Mouse (Mus musculus) lung, embryonic 14.5 days (tissue): Measurements from ENCODE around the gene Stn1. TPM values are rescaled to one million over a fixed set of nuclear protein-coding genes. Genes with fewer than 3 reads are reported as not detected.

Source experiments
- ATAC-seq: fragments of 200-750 bp; cut with Nextera tagmentation; 2 replicates; pipeline ENCODE4 v1.8.0; 2017; ENCODE audit warnings: mild to moderate bottlenecking, moderate TSS enrichment, moderate library complexity; ENCODE audit not compliant: insufficient read depth
- DNase-seq: peaks from one replicate; pipeline ENCODE4 v3.0.0-alpha.2; 2015
- H3K27ac ChIP-seq: fragments of 300-500 bp; sonication (generic); 2 replicates; pipeline ENCODE4 v1.5.1; 2014; ENCODE audit warnings: low read depth, mild to moderate bottlenecking, moderate library complexity
- H3K27me3 ChIP-seq: fragments of 300-500 bp; sonication (generic); 2 replicates; pipeline ENCODE4 v1.6.1; 2014; ENCODE audit warnings: low read length, control low read depth; ENCODE audit not compliant: insufficient read depth
- H3K36me3 ChIP-seq: fragments of 300-500 bp; sonication (generic); 2 replicates; pipeline ENCODE4 v1.6.1; 2014; ENCODE audit warnings: control low read depth; ENCODE audit not compliant: insufficient read depth
- H3K4me1 ChIP-seq: fragments of 300-500 bp; sonication (generic); 2 replicates; pipeline ENCODE4 v1.6.1; 2014; ENCODE audit warnings: antibody characterized with exemption, control low read depth; ENCODE audit not compliant: insufficient read depth
- H3K4me2 ChIP-seq: fragments of 300-500 bp; sonication (generic); 2 replicates; pipeline ENCODE4 v1.6.1; 2014; ENCODE audit warnings: mild to moderate bottlenecking
- H3K4me3 ChIP-seq: fragments of 300-500 bp; sonication (generic); 2 replicates; pipeline ENCODE4 v1.5.1; 2014; ENCODE audit warnings: low read depth, low read length
- H3K9ac ChIP-seq: fragments of 300-500 bp; sonication (generic); 2 replicates; pipeline ENCODE4 v1.6.1; 2014
- H3K9me3 ChIP-seq: fragments of 300-500 bp; sonication (generic); 2 replicates; pipeline ENCODE4 v1.6.1; 2016; ENCODE audit warnings: low read depth, low read length, control low read depth
- CTCF ChIP-seq: IDR thresholded peaks from 2 replicates; pipeline ENCODE4 v1.5.1; 2016; ENCODE audit warnings: antibody characterized with exemption, low read depth
- WGBS: fragments of 180-500 bp; shearing (Covaris S2); extraction: QIAGEN DNeasy Blood & Tissue Kit; methylation state at CpG from one replicate; pipeline ENCODE4 v1.1.7; 2014; 5-methylcytosine and 5-hydroxymethylcytosine counted together
- polyA plus RNA-seq: library from polyadenylated mRNA; unstranded; fragments of >200 nt; fragmentation: Nextera tagmentation; extraction: Ambion mirVana; gene quantifications from 2 replicates; pipeline ENCODE4 v1.2.1, GENCODE M21; 2014

Gene Stn1
- polyA plus RNA-seq, 1 experiment from 2014 or later, result 65.5 TPM

DNA sequence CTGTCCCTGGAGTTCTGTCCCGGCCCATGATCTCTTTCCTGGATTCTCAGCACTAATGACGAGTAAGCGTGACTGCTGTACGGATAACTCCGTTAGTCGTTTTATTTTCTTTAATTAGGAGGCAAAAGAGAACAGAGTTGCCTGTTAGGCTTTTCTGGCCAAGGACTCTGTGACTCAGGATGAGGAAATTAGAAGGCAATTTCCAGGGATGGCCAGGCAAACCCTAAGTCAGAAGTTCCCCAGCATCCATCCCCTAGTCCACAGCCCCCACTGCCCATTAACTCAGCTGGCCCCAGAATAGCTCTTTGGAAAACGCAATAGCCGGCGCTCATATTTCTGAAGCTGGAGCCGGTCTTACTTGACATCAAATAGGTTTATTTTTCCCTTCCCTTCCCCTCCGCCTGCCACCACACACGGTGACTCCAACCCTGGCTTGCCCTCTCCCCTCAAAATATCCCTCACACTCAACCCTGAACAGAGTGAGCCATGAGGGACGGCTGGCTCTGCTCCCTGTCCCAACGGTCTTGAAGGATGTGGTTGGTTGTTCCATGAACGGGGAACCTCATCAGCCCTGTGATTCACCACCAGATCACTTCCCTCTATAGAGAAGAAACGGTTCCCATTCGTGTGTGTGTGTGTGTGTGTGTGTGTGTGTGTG lies 78.7 kb downstream of the Stn1 start:
- no peaks in the 10 kb centered on the region for H3K9me3 ChIP-seq
- no peak overlapping the region for H3K4me3 ChIP-seq
- H3K4me2 ChIP-seq, result peak overlapping the region; percentile 12; the same call in 1 of the 2 replicates
- no peak overlapping the region for H3K9ac ChIP-seq
- ATAC-seq (no peak), DNase-seq (no peak)
- H3K27ac ChIP-seq, result peak overlapping the region; percentile 42; the same call in 1 of the 2 replicates
- peaks cover 36% of the 10 kb centered on the region for H3K4me1 ChIP-seq
- H3K36me3 ChIP-seq, result no peaks in the 10 kb centered on the region
- TF ChIP-seq CTCF, result no peak
- no peaks in the 10 kb centered on the region for H3K27me3 ChIP-seq
- 41% methylated on average over 17 of the region's 17 CpGs for WGBS

DNA sequence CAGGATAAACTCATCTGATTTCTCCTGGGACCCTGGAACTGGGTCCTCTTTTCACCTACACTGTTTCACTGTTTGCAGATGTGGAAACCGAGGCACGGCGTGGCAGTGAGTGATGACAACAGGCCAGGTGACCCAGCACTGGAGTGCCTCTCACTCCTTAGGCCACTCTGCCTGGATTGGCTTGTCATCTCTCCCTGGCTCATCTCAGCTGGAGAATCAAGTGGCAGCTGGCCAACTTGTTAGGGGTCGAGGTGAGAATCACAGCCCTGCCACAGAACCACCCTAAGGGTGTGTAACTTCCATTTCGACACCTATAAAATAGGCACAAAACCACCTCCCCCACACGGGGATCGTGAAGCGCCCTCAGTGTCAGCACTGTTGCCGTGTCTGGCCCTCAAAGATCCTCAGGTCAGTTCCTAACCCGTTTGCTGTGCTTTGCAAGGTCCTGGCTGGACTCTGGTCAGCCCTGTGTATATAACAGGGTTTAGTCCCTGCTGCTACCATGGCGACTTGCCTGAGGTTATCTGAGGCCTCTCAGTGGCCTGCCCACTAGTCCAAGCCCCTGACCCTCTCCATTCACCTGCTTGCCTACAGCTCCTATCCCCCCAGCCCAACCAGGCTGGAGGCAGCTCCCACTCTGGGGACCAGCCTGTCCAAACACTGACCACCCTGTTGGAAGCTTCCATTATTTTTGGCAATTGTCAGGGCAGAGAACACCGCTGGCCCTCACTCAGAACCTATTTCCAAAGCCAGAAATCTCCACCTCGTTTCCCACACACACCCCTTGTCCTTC lies 79.4 kb downstream of the Stn1 start:
- WGBS, result 46% methylated on average over 13 of the region's 13 CpGs
- Histone ChIP-seq H3K4me3 (no peak overlapping the region), H3K36me3 (no peaks in the 10 kb centered on the region), H3K4me2 (peak overlapping the region; percentile 12; the same call in 1 of the 2 replicates), H3K27me3 (no peaks in the 10 kb centered on the region), H3K9ac (no peak overlapping the region), H3K4me1 (peaks cover 36% of the 10 kb centered on the region), H3K9me3 (no peaks in the 10 kb centered on the region), H3K27ac (peak overlapping the region; percentile 42; the same call in 1 of the 2 replicates)
- DNase-seq (no peak), ATAC-seq (0 out of 2 replicates have a peak, but pooled peaks have one; percentile 13)
- TF ChIP-seq CTCF, result no peak

DNA sequence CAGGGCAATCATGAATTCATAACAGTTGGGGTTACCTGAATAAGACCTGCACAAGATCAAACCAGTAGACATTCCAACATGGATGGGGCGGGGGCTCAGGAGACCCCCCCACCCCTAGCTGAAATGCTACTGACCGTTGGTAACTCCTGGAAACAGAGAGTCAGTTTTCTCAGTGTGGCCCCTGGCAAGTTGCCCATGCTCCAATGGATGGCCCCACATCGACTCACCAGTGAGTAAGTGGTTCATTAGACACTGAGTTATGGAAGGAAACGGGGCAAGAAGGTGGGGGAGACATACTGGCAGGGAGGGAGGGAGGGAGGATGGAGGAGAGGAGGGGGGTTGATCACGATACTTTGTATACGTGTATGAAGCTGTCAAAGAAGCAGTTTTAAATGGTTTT lies 81.3 kb downstream of the Stn1 start:
- no peak for DNase-seq
- no peak overlapping the region for H3K4me2 ChIP-seq
- 41% methylated on average over 6 of the region's 6 CpGs for WGBS
- no peak for TF ChIP-seq CTCF
- no peak for ATAC-seq
- H3K36me3 ChIP-seq, result no peaks in the 10 kb centered on the region
- H3K9ac ChIP-seq, result no peak overlapping the region
- no peaks in the 10 kb centered on the region for H3K27me3 ChIP-seq
- H3K27ac ChIP-seq, result no peak overlapping the region
- no peaks in the 10 kb centered on the region for H3K9me3 ChIP-seq
- no peak overlapping the region for H3K4me3 ChIP-seq
- H3K4me1 ChIP-seq, result peaks cover 33% of the 10 kb centered on the region

DNA sequence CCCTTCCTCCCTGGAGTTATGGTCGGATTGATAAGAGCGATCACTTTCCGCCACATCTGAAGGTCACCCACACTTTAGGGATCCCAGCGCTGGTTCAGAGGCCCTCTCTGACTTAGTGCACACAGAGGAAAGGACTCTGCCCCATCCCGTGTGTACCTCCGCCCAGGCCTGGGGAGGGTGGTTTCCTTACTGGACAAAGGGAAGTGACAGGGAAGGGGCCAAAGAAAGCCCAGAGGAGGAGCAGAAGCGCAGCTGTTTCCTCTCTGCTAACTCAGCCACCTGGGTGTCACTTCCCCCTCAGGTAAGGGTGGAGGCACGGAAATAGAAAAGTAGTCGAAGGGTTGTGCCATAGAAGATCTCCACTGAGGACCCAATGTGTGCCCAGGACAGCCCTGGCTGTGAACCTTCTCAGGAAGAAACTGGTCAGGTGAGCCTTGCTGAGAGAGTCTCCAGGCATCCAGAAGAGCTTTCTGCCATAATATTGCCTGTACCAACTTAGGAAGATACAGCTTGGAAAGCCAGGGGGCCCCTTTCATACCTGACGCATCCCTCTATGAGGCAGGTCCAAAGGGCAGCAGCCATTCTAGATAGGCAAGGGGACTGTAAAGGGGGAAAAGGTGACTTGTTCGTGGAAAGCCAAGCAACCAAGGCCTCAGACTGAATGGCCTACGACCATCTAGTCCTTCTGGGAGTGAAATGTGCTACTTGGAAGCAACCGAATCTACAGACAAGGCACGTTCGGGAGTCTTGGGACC lies 82.1 kb downstream of the Stn1 start:
- Histone ChIP-seq H3K9me3 (no peaks in the 10 kb centered on the region), H3K27ac (no peak overlapping the region), H3K4me2 (no peak overlapping the region), H3K4me1 (peaks cover 38% of the 10 kb centered on the region), H3K36me3 (no peaks in the 10 kb centered on the region), H3K27me3 (no peaks in the 10 kb centered on the region), H3K9ac (no peak overlapping the region), H3K4me3 (no peak overlapping the region)
- no peak for TF ChIP-seq CTCF
- 78% methylated on average over 15 of the region's 15 CpGs for WGBS
- DNase-seq, result no peak
- no peak for ATAC-seq

DNA sequence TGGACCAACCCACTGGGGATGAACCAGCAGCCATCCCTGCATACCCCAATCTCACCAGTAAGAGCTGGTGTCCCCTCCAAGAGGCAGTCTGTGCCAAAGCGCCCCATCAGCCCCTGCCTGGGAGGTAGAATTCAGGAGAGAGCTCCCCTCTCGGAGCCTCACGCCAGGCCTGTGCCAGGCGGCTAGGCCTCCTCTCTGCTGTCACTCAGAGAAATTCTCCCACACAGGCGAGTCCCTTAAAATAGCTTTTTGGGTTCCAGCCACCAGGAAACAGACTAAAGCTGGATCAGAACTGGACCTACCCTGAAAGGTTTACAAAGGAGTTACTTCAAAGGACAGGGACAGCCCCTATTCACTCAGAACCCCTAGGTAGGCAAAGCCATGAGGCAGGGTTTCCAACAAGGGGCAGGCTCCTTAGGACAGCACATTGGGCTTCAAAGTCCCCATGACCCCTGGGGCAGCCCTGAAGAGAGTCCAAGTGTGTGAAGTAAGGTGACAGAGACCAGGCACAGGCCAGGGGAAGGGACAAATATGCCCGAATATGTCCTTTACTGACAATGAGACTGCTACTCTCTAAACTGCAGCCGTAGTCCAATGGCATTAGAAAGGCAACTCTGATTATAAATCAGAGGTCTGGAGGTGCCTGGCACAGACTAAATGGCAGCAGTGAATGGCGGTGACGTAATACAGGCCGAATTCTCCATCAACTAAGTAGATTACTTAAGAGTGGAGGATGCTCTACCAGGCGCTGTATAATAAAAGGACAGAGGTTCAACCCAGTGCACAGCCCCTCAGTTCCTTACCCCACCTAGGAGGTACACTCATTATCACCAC lies 82.9 kb downstream of the Stn1 start:
- H3K9ac ChIP-seq, result no peak overlapping the region
- H3K9me3 ChIP-seq, result no peaks in the 10 kb centered on the region
- H3K4me2 ChIP-seq, result no peak overlapping the region
- peak overlapping the region; percentile 21; the same call in 1 of the 2 replicates for H3K27ac ChIP-seq
- H3K4me3 ChIP-seq, result no peak overlapping the region
- peaks cover 38% of the 10 kb centered on the region for H3K4me1 ChIP-seq
- H3K36me3 ChIP-seq, result no peaks in the 10 kb centered on the region
- no peak for TF ChIP-seq CTCF
- ATAC-seq (no peak), DNase-seq (no peak)
- H3K27me3 ChIP-seq, result no peaks in the 10 kb centered on the region
- whole genome bisulfite sequencing, result 74% methylated on average over 11 of the region's 11 CpGs

DNA sequence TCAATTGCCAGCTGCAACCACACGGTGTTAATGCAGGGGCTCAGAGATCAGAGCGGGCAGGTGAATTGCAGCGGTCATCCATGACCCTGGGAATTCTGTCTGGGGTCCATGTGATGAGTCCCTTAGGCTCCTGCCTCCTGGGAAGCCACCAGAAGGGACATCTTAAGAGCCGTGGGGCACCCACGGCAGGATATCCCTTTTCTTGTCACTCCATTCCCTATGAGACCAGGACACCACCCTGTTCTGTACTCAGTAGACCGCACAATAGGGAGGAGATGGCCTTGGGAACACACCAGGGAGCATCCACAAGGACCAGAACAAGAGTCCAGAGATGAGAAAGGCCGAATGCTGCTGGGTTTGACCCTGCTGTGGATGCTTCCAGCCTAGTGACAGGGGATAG lies 84.0 kb downstream of the Stn1 start:
- H3K27me3 ChIP-seq, result no peaks in the 10 kb centered on the region
- H3K36me3 ChIP-seq, result no peaks in the 10 kb centered on the region
- DNase-seq, result no peak
- no peak overlapping the region for H3K4me2 ChIP-seq
- no peaks in the 10 kb centered on the region for H3K9me3 ChIP-seq
- 83% methylated on average over 7 of the region's 7 CpGs for WGBS
- no peak for TF ChIP-seq CTCF
- no peak overlapping the region for H3K9ac ChIP-seq
- peak overlapping the region; percentile 21; the same call in 1 of the 2 replicates for H3K27ac ChIP-seq
- H3K4me3 ChIP-seq, result no peak overlapping the region
- ATAC-seq, result no peak
- peaks cover 44% of the 10 kb centered on the region for H3K4me1 ChIP-seq
